Mouse (Mus musculus): Measurements from ENCODE around the gene Il1rapl1.

DNA sequence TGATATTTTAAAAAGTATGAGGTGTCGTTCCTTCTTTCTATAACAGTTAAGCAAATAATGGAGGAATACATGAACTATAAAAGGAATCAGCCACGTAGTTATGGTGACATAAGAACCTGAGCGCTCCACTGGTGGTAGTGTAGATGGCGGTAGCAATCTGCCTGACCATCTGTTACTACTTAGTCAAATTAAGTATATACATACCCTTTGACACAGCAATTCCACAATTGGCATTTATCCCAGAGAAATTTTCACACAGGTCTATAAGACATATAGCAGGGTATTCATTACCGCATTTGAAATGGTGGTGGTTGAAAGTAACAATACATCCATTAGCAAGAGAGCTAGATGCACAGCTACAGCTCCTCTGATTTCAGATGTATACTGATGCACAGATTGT lies 612.8 kb downstream of the Il1rapl1 start:
- TF ChIP-seq CTCF (IDR thresholded peaks at IDR 0.05; ENCODE audit: low read depth, low read length), result no peak
- no peak for TF ChIP-seq POLR2A (IDR thresholded peaks at IDR 0.05; ENCODE audit: insufficient read depth, low read length)
- no peak for TF ChIP-seq EP300 (IDR thresholded peaks at IDR 0.05; ENCODE audit: insufficient read depth, low read depth, low read length)

Measured in ES-Bruce4 (cell line).